Mouse (Mus musculus) natural killer cell, adult 2 months (primary cell): ENCODE measurements around the gene Dennd1a.
"Not testable (repeated sequence)": the region's sequence is repeated elsewhere in the genome, so short reads cannot be mapped to it uniquely, and the experiment has no call there.

ENCODE experiments used
- DNase-seq, 2 experiments: peaks; one replicate each; pipeline ENCODE4 v3.0.0; 2022; ENCODE audit warnings: low spot score in 2 of 2

The Dennd1a gene

GRCm38 (mm10) chr2:37971726-37972125, 315.5 kb downstream of the Dennd1a start:
- no peak for DNase-seq

GRCm38 (mm10) chr2:37969713-37970485, 317.3 kb downstream of the Dennd1a start:
- no peak for DNase-seq

GRCm38 (mm10) chr2:37964534-37964933, 322.7 kb downstream of the Dennd1a start:
- DNase-seq: no peak

- DNase-seq: no peak
These were observed 323.8 kb downstream of the Dennd1a start for GRCm38 (mm10) chr2:37963362-37963761.

- no peak for DNase-seq
These were observed 338.8 kb downstream of the Dennd1a start for GRCm38 (mm10) chr2:37948424-37948823.

- DNase-seq: no peak
These were observed 341.4 kb downstream of the Dennd1a start for GRCm38 (mm10) chr2:37945598-37946336.

- no peak for DNase-seq
These were observed 344.3 kb downstream of the Dennd1a start for GRCm38 (mm10) chr2:37942906-37943305.

GRCm38 (mm10) chr2:37941741-37942140, 345.4 kb downstream of the Dennd1a start:
- DNase-seq: no peak

GRCm38 (mm10) chr2:37940845-37941361, 346.3 kb downstream of the Dennd1a start:
- DNase-seq: no peak

GRCm38 (mm10) chr2:37939997-37940396, 347.2 kb downstream of the Dennd1a start:
- no peak for DNase-seq

GRCm38 (mm10) chr2:37936922-37937321, 350.3 kb downstream of the Dennd1a start:
- not testable (repeated sequence) for DNase-seq

GRCm38 (mm10) chr2:37932240-37932639, 354.9 kb downstream of the Dennd1a start:
- peak in 1 of 2 experiments; percentile 2 for DNase-seq

- no peak for DNase-seq
These were observed 355.9 kb downstream of the Dennd1a start for GRCm38 (mm10) chr2:37931018-37931930.

- no peak for DNase-seq
These were observed 361.1 kb downstream of the Dennd1a start for GRCm38 (mm10) chr2:37926133-37926503.

- DNase-seq: no peak
These were observed 361.6 kb downstream of the Dennd1a start for GRCm38 (mm10) chr2:37925413-37926132.

- no peak for DNase-seq
These were observed 378.3 kb downstream of the Dennd1a start for GRCm38 (mm10) chr2:37908721-37909506.

GRCm38 (mm10) chr2:37908296-37908695, 378.9 kb downstream of the Dennd1a start:
- DNase-seq: no peak

- no peak for DNase-seq
These were observed 380.9 kb downstream of the Dennd1a start for GRCm38 (mm10) chr2:37906261-37906660.

- DNase-seq: no peak
These were observed 383.9 kb downstream of the Dennd1a start for GRCm38 (mm10) chr2:37903286-37903685.

GRCm38 (mm10) chr2:37883214-37883613, 404.0 kb downstream of the Dennd1a start:
- no peak for DNase-seq
